Mouse (Mus musculus) hindbrain, embryonic 14.5 days (tissue): ENCODE measurements at regions not wholly inside any gene's neighbourhood (a gene's known extent, or its start where the extent isn't known, plus 50 kb on each side); places are given as distances from the start of the nearest gene placed in this dataset.

Experiments
- ATAC-seq: fragments of 200-750 bp; cut with Nextera tagmentation; 2 replicates; pipeline ENCODE4 v1.8.0; 2017; ENCODE audit warnings: moderate number of reproducible peaks, mild to moderate bottlenecking, moderate TSS enrichment, moderate library complexity; ENCODE audit not compliant: low FRiP score
- DNase-seq: peaks from one replicate; pipeline ENCODE4 v3.0.0-alpha.2; 2015; ENCODE audit warnings: low spot score
- H3K27ac ChIP-seq: fragments of 300-500 bp; sonication (generic); 2 replicates; pipeline ENCODE4 v1.5.1; 2014; ENCODE audit warnings: mild to moderate bottlenecking, moderate library complexity
- H3K27me3 ChIP-seq: fragments of 300-500 bp; sonication (generic); 2 replicates; pipeline ENCODE4 v1.6.1; 2014; ENCODE audit warnings: mild to moderate bottlenecking, low read length, mixed read lengths; ENCODE audit not compliant: control insufficient read depth, insufficient read depth
- H3K36me3 ChIP-seq: fragments of 300-500 bp; sonication (generic); replicated peaks from 2 replicates; pipeline ENCODE4 v1.6.1; 2014; ENCODE audit not compliant: control insufficient read depth, insufficient read depth
- H3K4me1 ChIP-seq: fragments of 300-500 bp; sonication (generic); replicated peaks from 2 replicates; pipeline ENCODE4 v1.6.1; 2014; ENCODE audit warnings: antibody characterized with exemption, low read length, mixed read lengths; ENCODE audit not compliant: control insufficient read depth, insufficient read depth
- H3K4me2 ChIP-seq: fragments of 300-500 bp; sonication (generic); replicated peaks from 2 replicates; pipeline ENCODE4 v1.6.1; 2014; ENCODE audit warnings: mild to moderate bottlenecking, moderate library complexity
- H3K4me3 ChIP-seq: fragments of 300-500 bp; sonication (generic); replicated peaks from 2 replicates; pipeline ENCODE4 v1.5.1; 2014; ENCODE audit warnings: mild to moderate bottlenecking, low read length
- H3K9ac ChIP-seq: fragments of 300-500 bp; sonication (generic); 2 replicates; pipeline ENCODE4 v1.6.1; 2014
- H3K9me3 ChIP-seq: fragments of 300-500 bp; sonication (generic); 2 replicates; pipeline ENCODE4 v1.6.1; 2016; ENCODE audit warnings: low read length; ENCODE audit not compliant: control insufficient read depth
- WGBS: fragments of 180-500 bp; shearing (Covaris S2); extraction: QIAGEN DNeasy Blood & Tissue Kit; methylation state at CpG from one replicate; pipeline ENCODE4 v1.1.7; 2014; 5-methylcytosine and 5-hydroxymethylcytosine counted together

DNA sequence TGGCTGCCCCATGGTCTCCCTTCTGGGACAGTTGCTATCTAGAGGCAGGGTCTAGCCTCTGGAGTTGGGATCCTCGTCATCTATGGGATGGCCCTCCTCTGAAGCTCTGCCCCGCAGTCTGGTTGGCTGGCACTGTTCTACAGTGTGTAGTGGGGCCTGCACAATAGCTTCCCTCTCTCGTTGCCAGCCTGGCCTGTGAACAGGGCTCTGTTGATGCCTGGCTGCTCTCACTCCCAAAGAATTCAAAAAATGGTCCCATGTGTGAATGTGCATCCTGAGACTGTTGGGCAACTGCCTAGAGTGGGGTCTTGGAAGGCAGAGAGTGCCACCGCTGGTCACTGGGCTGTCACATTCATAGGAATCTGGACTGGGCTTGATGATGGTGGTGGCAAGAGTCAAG, 53.8 kb upstream of the Ccnd1 start:
- Histone ChIP-seq H3K36me3 (no peaks in the 10 kb centered on the region), H3K27ac (no peak overlapping the region), H3K4me3 (no peak overlapping the region), H3K9me3 (no peaks in the 10 kb centered on the region), H3K27me3 (no peaks in the 10 kb centered on the region), H3K4me1 (no peaks in the 10 kb centered on the region), H3K9ac (no peak overlapping the region), H3K4me2 (no peak overlapping the region)
- ATAC-seq (no peak), DNase-seq (no peak)
- WGBS: 81% methylated on average over 4 of the region's 4 CpGs

DNA sequence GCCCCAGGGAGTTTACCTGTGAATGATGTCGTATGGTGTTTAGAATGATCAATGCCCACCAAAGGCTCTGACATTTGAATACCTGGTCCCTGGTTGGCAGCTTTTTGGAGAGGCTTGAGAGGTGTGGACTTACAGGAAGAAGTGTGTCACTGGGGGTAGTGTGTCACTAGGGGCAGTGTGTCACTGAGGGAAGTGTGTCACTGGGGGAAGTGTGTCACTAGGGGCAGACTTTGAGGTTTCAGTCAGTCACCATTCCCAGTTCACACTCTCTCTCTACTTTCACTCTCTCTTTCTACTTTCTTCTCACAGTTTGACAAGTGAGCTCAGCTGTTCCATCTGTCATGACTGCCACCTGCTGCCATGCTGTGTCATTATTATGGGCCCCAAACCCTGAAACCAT, 52.0 kb upstream of the Ccnd1 start:
- ATAC-seq (no peak), DNase-seq (no peak)
- Histone ChIP-seq H3K4me2 (no peak overlapping the region), H3K9me3 (no peaks in the 10 kb centered on the region), H3K4me1 (no peaks in the 10 kb centered on the region), H3K36me3 (no peaks in the 10 kb centered on the region), H3K27ac (no peak overlapping the region), H3K9ac (no peak overlapping the region), H3K4me3 (no peak overlapping the region), H3K27me3 (no peaks in the 10 kb centered on the region)
- WGBS: 87% methylated on average over 1 of the region's 1 CpGs
